Mouse (Mus musculus): Measurements from ENCODE around the gene Kctd7.

- TF ChIP-seq CTCF (IDR thresholded peaks at IDR 0.05) (no peak), EP300 (IDR thresholded peaks at IDR 0.05; ENCODE audit: insufficient read depth, low read depth, low read length) (no peak)
Measured at GRCm38 (mm10) chr5:130169109-130169508, 24.4 kb downstream of the Kctd7 start.
